Mouse (Mus musculus): ENCODE data around the gene Speer4f1. TPM values are rescaled to one million over a fixed set of nuclear protein-coding genes. Genes with fewer than 3 reads are reported as not detected.
"Not testable (repeated sequence)": the region's sequence is repeated elsewhere in the genome, so short reads cannot be mapped to it uniquely, and the experiment has no call there.

The Speer4f1 gene
- not detected for total RNA-seq (2021)

DNA sequence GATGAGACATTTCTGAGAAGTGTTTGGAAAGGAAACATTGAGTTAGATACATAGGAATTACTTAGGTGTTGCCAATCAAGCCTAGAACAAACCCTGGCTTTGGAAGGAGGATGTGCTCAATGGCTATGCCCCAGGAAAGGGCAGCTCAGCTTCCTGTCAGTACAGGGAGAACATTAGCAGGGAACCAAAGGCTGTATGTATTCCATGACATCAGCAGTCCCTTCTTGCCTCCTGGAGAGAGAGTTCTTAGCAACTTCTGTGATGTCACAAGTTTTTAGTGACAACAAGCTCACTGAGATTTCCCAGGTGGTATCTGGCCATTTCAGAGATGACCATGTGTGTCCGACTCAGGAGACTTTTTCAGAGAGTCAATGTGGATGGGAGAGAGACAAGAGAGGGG, at the start of gene Speer4f1:
Gene Speer4f1 (plus strand): TSS at position 301 of the 400 bp plus-strand sequence.
- intact Hi-C loops (cut with DNase I); DNase-seq: not testable (repeated sequence)

DNA sequence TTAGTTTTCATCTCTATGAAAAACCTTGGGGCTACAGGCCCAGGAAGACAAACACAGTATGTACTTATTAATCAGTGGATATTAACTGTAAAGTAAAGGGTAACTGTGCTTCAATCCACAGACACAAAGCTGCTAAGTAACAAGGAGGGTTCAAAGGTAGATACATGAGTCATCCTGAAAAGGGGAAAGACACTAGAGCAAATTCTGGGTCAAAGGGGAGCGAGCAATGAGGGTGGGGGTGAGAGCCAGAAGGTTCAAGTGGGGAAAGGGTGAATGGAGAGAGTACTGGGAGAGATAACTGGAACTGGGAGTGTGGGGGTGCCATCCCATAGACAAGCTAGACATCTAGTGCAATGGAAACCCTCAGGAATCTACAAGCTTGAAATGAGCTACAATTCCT, 49.0 kb upstream of the Speer4f1 start:
- DNase-seq: no peak
- intact Hi-C loops (cut with DNase I): no loop called here

GRCm38 (mm10) chr5:17434721-17435120, 41.2 kb upstream of the Speer4f1 start:
- DNase-seq: no peak

DNA sequence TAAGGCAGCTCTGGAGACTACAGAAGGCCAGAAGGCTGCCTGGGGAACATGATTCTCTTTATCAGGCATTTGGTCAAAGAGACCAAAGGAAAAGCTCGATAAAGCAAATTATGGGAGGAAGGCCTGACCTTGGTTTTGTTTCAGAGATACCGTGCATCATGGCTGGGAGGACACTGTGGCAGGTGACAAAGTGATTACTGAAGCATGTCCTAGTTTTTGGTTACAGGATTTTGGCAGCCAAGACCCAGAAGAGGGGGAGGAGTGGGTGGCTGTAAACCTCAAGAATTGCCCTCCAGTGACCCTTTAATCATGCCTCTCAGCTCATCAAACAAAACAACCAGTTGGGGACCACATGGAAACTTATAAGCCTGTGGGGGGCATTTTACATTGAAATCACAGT, 39.7 kb upstream of the Speer4f1 start:
- intact Hi-C loops (cut with DNase I): no loop called here
- no peak for DNase-seq

More at GRCm38 (mm10) chr5:17434721-17435120, 41.2 kb upstream of the Speer4f1 start:
- intact Hi-C loops (cut with DNase I): no loop called here

DNA sequence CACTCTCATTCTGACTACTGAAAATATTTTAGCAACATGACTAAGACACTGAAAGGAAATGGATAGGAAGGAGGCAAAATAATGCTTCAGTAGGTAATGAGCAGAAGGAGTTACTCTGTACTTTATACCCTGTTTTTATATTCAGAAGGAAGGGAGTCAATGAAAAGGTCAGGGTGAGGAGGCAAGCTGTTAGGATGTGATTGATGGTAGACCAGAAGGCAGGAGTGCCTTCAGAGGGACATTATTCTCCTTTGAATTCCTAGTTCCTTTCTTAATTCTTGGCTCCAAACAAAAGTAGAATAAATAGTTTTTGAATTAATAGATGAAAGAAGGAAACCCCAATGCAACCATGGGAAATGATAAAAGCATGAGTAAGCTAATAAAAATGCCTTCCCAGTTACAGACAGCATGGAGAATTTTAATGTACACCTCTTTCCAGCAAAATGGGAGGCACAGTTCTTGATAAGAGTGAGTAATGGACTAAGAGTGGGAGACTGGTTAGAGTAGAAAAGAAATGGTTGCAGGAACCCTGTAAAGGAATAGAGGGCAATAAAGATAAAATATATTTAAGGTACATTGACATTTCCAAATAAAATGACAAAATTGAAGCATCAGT, 36.3 kb upstream of the Speer4f1 start:
- no peak for DNase-seq
- intact Hi-C loops (cut with DNase I): no loop called here

DNA sequence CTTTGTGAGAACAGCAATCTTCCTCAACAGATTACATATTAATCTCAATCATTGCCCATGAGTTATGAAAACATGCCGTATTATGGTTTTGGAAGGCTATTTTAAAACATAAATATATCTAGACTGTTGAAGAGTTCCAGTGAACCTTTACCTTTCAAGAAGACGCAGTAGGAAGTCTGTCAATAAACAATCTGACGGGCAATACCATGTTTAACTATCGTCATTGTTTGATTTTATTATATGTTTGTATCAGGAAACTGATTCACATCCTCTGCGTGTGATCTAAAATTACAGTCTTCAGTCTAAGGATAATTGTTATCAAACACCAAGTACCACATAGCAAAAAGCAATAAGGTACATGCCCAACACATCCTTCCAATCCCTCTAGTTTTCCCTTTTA, 21.8 kb upstream of the Speer4f1 start:
- no peak for DNase-seq
- intact Hi-C loops (cut with DNase I): no loop called here

DNA sequence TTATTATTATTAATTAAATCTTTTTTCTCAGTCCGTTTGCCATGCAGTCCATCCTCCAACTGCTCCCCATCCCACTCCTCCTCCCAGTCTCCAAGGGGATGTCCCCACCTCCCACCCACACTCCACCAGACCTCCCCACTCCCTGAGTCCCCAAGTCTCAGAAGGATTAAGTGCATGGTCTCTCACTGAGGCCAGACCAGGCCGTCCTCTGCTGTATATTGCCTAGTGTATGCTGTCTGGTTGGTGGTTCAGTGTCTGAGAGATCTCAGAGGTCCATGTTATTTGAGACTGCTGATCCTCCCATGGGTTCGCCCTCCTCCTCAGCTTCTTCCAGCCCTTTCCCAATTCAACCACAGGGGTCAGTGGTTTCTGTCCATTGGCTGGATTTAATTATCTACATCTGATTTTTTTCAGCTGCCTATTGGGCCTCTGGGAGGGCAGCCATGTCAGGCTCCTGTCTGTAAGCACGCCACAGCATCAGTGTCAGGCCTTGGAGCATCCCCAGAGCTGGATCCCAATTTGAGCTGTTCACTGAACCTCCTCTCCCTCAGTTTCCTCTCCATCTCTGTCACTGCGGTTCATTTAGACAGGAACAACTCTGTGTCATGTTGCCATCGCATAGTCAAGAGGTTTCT, 20.8 kb upstream of the Speer4f1 start:
- intact Hi-C loops (cut with DNase I): no loop called here
- DNase-seq: no peak

DNA sequence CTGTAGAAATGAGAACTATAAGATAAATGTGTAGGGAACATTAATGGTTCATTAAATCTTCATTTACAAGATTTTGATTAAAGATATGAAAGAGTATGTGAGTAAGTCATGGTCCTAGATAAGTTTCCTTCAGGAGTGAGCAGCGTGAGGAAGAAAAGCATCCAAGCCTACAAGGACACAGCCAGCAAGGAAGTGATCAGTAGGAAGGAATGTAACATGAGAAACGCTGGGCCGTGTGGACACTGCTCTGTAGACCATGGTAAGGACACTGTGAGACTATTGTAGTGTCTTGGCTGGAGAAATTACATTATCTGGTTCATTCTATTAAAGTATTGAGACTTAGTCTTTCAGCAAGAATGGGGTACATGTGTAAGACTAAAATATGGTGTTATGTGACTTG, 19.2 kb upstream of the Speer4f1 start:
- intact Hi-C loops (cut with DNase I): no loop called here
- no peak for DNase-seq

DNA sequence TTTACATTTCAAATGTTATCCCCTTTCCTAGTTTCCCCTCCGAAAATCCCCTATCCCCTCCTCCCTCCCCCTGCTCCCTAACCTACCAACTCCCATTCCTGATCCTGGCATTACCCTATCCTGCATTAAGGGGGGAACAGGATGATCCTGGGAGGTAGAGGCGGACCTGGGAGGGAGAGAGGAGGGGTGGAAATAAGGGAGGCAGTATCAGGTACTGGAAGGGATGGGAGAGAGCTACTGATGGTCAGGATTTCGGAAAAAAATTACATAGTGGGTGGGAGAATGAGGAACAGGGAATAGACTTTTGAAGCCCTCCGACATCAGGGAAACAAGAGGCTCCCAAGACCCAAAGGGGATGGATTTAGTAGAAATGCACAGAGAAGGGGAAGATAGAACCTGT, 7.8 kb upstream of the Speer4f1 start:
- not testable (repeated sequence) for DNase-seq

GRCm38 (mm10) chr5:17476476-17476875, 578 bp downstream of the Speer4f1 start:
- intact Hi-C loops (cut with DNase I): no loop called here
- no peak for DNase-seq

More for the DNA sequence above, 7.8 kb upstream of the Speer4f1 start:
- intact Hi-C loops (cut with DNase I): not testable (repeated sequence)

DNA sequence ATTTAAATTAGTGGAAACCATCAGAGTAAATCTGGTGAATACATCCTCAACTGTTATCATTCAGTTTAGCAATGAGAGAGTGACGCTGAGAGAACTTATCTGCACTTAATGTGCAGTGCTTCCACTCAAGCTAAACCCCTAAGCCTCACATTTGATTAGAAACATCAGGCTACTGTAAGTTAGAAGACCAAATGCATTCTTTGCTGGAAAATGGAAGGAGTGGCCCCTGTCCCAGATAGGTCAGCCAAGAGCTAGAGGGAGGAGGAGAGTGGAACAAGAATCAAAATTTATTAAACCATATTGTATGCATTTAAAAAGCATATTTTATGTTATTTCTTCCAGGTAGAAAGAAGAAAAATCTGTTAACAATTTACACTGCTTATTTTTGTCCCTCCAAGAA, 14.0 kb downstream of the Speer4f1 start:
- intact Hi-C loops (cut with DNase I): no loop called here
- no peak for DNase-seq

- DNase-seq: no peak
- intact Hi-C loops (cut with DNase I): no loop called here
Observed at GRCm38 (mm10) chr5:17495616-17496015, 19.7 kb downstream of the Speer4f1 start.

GRCm38 (mm10) chr5:17496650-17497049, 20.8 kb downstream of the Speer4f1 start:
- DNase-seq: no peak
- intact Hi-C loops (cut with DNase I): no loop called here

- no peak for DNase-seq
- intact Hi-C loops (cut with DNase I): no loop called here
Observed at GRCm38 (mm10) chr5:17499873-17500329, 24.0 kb downstream of the Speer4f1 start.

- intact Hi-C loops (cut with DNase I): no loop called here
- DNase-seq: no peak
Observed at GRCm38 (mm10) chr5:17500866-17501265, 25.0 kb downstream of the Speer4f1 start.

GRCm38 (mm10) chr5:17505540-17505939, 29.6 kb downstream of the Speer4f1 start:
- DNase-seq: no peak
- intact Hi-C loops (cut with DNase I): no loop called here

GRCm38 (mm10) chr5:17508038-17508437, 32.1 kb downstream of the Speer4f1 start:
- no peak for DNase-seq
- intact Hi-C loops (cut with DNase I): no loop called here

Other genes starting within 250 kb of the Speer4f1 start
- gene Speer4f2, start 102.9 kb upstream of the Speer4f1 start, total RNA-seq (2021): not detected
- gene Sema3c, start 98.2 kb downstream of the Speer4f1 start, total RNA-seq (2021): 10 to 100 TPM; 15.4 to 18.7 TPM